Mouse (Mus musculus) G1E (cell line): ENCODE measurements around the gene Paqr5.

Experiments
- CTCF ChIP-seq: IDR thresholded peaks from 2 replicates; pipeline ENCODE4 v1.5.1; 2012; ENCODE audit warnings: low read depth, low read length, inconsistent platforms, mixed read lengths
- GATA1 ChIP-seq: IDR thresholded peaks from 2 replicates; pipeline ENCODE4 v1.6.1; 2012; ENCODE audit warnings: borderline replicate concordance, low read length, inconsistent platforms, mixed read lengths
- GATA2 ChIP-seq: IDR thresholded peaks from 2 replicates; pipeline ENCODE4 v1.6.1; 2012; ENCODE audit warnings: low read depth, low read length, inconsistent platforms, borderline replicate concordance
- TAL1 ChIP-seq: conservative IDR thresholded peaks from 2 replicates; pipeline ENCODE4 v1.6.1; 2012; ENCODE audit warnings: low read depth, low read length, inconsistent platforms, mixed read lengths

DNA sequence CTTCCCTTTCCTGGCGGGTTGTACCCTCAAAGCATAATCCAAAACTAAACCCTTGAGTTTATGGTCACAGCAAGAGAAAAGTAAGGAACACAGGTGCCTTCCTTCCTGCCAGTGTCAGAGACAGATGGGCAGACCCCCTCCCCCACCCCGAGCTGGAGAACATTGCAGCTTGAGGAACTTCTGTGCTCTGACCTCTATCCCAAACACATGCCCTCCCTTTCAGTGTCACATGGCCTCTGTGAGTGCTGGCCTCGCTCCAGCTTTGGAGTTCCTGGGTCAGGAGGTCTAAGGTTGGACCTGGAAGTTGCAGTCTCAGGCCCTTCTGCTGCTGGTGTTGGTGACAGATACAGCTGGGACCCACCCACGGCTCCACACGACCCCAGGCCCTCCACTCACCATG, 65.9 kb downstream of the Paqr5 start:
- TF ChIP-seq CTCF (no peak), TAL1 (no peak), GATA1 (no peak), GATA2 (no peak)
